Mouse (Mus musculus) bone marrow macrophage, adult 2 months (primary cell): Measurements from ENCODE around the gene Lemd1.

Experiments
- CTCF ChIP-seq: IDR thresholded peaks from 2 replicates; pipeline ENCODE4 v1.5.1; 2012; ENCODE audit warnings: low read depth, mild to moderate bottlenecking, low read length, moderate library complexity
- POLR2A ChIP-seq: IDR thresholded peaks from 2 replicates; pipeline ENCODE4 v1.6.1; 2012; ENCODE audit warnings: mild to moderate bottlenecking, low read depth, low read length, borderline replicate concordance

DNA sequence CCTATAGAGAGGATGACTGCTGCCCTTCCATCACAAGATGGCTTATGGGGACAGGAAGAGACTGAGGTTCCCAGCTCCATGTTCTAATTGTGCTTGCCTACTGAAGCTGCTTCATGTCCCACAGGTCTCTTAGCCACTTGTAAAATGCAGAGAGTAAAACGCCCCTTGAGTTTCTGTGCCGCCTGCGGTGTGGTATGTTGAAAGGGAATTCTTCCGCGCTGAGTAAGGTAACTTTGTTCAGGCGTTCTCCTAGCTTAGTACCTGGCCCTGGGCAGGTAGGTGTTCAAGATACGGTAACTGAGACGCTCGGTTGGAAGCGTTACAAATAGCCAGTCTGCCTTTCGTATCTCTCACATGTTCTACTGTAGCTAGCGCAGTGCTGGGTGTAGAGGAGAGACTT is 20.4 kb downstream of the Lemd1 start:
- TF ChIP-seq POLR2A (no peak), CTCF (no peak)
